ENCODE assay signal across 8 mouse cellular contexts in the genomic region with DNA sequence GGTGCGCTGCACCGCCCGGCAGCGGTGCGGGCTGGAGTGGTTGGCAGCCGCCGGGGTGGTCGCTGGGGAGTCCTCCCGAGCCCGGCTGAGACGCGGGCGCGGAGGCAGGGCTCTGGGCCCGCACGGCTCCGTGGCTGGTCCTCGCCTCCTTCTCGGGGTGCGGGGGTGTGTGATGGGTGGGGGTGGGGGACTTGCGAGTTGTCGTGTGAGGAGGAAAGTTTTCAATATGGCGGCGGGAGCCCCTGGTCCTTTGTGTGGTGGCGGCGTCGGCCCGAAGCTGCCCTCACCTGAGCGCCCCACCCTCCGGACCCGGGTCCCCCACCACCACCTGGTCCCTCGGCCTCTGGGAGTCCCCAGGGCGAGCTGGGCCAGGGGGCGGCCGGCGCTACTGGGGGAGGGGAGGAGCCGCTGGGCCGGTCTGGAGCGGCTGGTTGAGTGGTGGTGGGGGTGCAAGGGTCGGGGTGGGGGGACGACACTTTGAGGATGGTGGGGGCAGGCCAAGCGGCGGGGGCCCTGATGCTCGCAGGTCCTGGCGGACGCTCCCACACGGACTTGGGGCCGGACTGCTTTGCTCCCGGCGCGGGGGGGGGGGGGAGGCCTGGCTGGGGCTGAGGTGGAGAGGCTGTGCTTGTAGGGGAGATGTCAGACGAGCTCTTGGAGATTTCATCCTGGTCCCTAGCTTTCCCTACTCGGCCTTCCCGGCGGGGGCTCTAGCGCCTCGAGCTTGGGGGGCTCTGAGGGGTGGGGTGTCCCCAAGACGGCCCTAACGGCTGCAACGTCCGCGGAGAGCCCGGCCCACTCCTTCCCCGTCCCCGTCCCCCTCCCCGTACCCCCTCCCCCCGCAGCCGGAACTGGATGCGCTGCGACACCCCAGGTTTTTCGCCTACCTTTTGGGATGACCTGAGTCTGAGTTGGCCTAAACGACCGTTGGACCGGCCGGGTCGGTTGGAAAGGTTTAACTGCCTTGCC. TPM values are rescaled to one million over a fixed set of nuclear protein-coding genes. Genes with fewer than 3 reads are reported as not detected.
DNase-seq lines count a peak whose midpoint lies in the region; ATAC-seq lines count a peak whose summit lies in the region.

No protein-coding gene starts in this region.

- H3K27me3 ChIP-seq in forebrain, embryonic 11.5 days (ENCODE audit: control insufficient read depth, insufficient read depth, low read length), result no peaks in the 10 kb centered on the region

- H3K9me3 ChIP-seq in forebrain, embryonic 11.5 days (ENCODE audit: control insufficient read depth, low read length), result no peaks in the 10 kb centered on the region

- no peaks in the 10 kb centered on the region for H3K36me3 ChIP-seq in forebrain, embryonic 11.5 days (ENCODE audit: control insufficient read depth, insufficient read depth, low read length)

- H3K4me3 ChIP-seq in forebrain, embryonic 11.5 days (ENCODE audit: low read depth, low read length), result peak overlapping the region; percentile 100

- peak; percentile 65 for DNase-seq in ES-CJ7 (ENCODE audit: low read depth, low spot score)
- DNase-seq in adrenal gland, postnatal 25 days, result peak; percentile 38
- DNase-seq in forebrain, embryonic 11.5 days (ENCODE audit: low spot score), result peak; percentile 79
- peak; percentile 47 for DNase-seq in heart, postnatal 4 days
- DNase-seq in layer of hippocampus, adult 9-11 months, result peak; percentile 20
- DNase-seq in lung, postnatal 14 days, result peak; percentile 21
- DNase-seq in right cerebral cortex, postnatal 25 days, result peak; percentile 50

- H3K9ac ChIP-seq in forebrain, embryonic 11.5 days (ENCODE audit: low read length), result peak overlapping the region; percentile 99

- peaks cover 2% of the 10 kb centered on the region; the same call in 1 of the 2 replicates for H3K4me1 ChIP-seq in forebrain, embryonic 11.5 days (replicated peaks; ENCODE audit: control insufficient read depth, insufficient read depth, low read length)

- WGBS in forebrain, embryonic 11.5 days, result under 1% methylated on average over 64 of the region's 76 CpGs

- H3K27ac ChIP-seq in forebrain, embryonic 11.5 days (ENCODE audit: low read depth, low read length), result peak overlapping the region; percentile 82

- H3K4me2 ChIP-seq in forebrain, embryonic 11.5 days (ENCODE audit: low read depth, low read length, severe bottlenecking), result peak overlapping the region; percentile 68

- peak; percentile 37; the same call in 1 of the 2 replicates for ATAC-seq in forebrain, embryonic 11.5 days (replicated peaks; ENCODE audit: low FRiP score)
- ATAC-seq in activated CD4-positive, CD25-positive, alpha-beta regulatory T cell, adult 4 months, result no peak

RNA-seq across cellular contexts. Expression of gene Kdm5b, which starts 1.1 kb away (rescaled TPM):
- 45.5 and 55.4 TPM in 2 replicates for total RNA-seq in adrenal gland, postnatal 25 days (2021)
- polyA plus RNA-seq in forebrain, embryonic 11.5 days (2014; fragmentation: Nextera tagmentation; extraction: Ambion mirVana), result 83.9 and 84.4 TPM in 2 replicates
- total RNA-seq in heart, postnatal 4 days (2021), result 10 to 100 TPM; 27.8 to 28.6 TPM
- polyA plus RNA-seq in activated CD4-positive, CD25-positive, alpha-beta regulatory T cell, adult 4 months (2017; shearing (Covaris generic)), result 10 to 100 TPM; 10.5 to 11.4 TPM

RNA-seq across cellular contexts. Expression of gene Mgat4e, which starts 11.6 kb away (rescaled TPM):
- total RNA-seq in adrenal gland, postnatal 25 days (2021), result not detected in 2 replicates
- polyA plus RNA-seq in forebrain, embryonic 11.5 days (2014; fragmentation: Nextera tagmentation; extraction: Ambion mirVana), result not detected in 2 replicates
- total RNA-seq in heart, postnatal 4 days (2021), result not detected
- not detected for polyA plus RNA-seq in activated CD4-positive, CD25-positive, alpha-beta regulatory T cell, adult 4 months (2017; shearing (Covaris generic))

Comparison
In these comparisons a context has a peak if more than half of its experiments do, and no peak if none do; other contexts are left out.
1. DNase-seq: peak in every context shown above with its lines; median percentile 79 in forebrain, embryonic 11.5 days; 65 in ES-CJ7; 50 in right cerebral cortex, postnatal 25 days; 47 in heart, postnatal 4 days; 38 in adrenal gland, postnatal 25 days; 21 in lung, postnatal 14 days; 20 in layer of hippocampus, adult 9-11 months.